Mouse (Mus musculus): ENCODE data around the gene Fgb. TPM values are rescaled to one million over a fixed set of nuclear protein-coding genes. Genes with fewer than 3 reads are reported as not detected.

Gene Fgb
- total RNA-seq (2022) = not detected

DNA sequence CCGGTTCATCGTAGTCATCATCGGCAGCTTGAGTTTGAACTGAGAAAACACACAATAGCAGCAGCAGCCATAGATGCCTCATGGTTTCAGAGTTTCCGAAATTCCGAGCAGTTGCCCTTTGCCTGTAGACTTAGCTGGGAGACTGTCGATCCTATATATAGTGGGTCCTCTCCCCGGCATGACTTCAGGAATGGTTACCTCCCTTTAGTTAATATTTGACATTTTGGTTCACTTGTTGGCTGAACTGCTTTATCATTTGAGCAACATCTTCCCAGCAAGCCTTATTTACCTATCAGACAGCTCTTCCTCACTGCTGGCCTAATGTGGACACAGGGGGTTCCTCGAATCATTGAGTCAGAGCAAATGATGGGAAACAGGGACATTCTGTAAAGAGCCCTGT, at the start of gene Fgb:
Fgb (minus strand) TSS at position 184 of the 400 bp plus-strand sequence.
- DNase-seq (ENCODE audit: low spot score in 2 of 2) = no peak

DNA sequence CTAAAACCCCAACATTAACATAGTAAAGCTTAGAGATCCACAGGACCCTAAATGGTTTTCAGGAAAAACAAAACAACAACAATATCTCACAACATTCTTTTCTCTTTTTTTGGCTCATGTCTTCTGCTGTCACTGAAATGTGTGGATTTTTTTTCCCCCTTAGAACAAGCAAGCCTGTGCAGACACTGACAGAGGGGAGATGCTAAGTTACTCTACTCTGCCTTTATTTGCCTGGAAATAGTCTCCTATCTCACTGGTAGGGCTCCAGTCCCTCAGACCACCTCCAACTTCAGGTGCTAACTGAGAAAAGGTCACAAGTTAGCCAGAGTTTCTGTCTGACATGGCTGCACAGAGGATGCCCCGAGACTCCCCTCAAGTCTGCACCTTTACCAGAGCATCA, 49.5 kb upstream of the Fgb start:
- no peak for DNase-seq (ENCODE audit: low spot score in 2 of 2)

DNA sequence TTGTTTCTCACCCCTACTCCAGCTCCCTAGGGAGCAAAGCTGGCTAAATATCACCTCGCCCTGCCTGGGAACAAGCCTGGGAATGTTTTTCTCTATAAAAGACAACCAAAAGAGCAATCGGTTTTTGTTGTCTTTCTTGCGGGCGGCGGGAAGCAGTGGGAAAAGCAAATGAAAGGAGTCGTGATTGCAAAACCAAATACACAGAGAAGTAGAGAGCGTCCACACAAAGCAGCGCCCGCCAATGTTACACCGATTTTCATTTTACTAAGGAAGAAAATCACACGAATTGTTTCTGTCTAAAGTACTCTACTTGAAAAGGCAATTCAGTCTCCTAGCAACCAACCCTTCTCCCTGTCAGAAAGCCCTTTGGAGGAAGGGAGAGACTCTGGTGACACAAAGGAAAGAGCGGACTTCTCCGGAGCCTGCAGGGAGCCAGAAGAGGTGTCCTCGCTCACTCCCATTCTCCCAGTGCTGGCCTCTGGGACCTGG, 48.9 kb upstream of the Fgb start:
- DNase-seq (ENCODE audit: low spot score in 2 of 2) = no peak

DNA sequence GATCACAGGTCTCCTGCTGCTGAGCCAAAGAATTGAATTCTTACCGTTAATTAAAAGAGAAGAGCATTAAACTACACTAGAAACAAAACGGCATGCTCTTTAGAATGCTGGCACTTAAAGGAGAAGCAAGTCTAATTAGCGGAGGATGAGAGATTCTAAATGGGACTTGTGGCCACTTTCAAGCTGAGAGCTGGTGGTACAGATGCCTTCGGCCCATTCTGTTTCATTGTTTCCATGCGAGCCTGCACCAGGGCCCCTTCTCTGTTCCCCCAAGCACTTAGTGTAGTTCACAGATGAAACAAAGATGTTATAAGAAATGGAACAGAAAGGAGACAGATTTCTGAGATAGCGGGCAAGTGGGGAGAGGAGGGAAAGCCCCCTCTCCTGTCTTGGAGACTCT, 47.9 kb upstream of the Fgb start:
- no peak for DNase-seq (ENCODE audit: low spot score in 2 of 2)

DNA sequence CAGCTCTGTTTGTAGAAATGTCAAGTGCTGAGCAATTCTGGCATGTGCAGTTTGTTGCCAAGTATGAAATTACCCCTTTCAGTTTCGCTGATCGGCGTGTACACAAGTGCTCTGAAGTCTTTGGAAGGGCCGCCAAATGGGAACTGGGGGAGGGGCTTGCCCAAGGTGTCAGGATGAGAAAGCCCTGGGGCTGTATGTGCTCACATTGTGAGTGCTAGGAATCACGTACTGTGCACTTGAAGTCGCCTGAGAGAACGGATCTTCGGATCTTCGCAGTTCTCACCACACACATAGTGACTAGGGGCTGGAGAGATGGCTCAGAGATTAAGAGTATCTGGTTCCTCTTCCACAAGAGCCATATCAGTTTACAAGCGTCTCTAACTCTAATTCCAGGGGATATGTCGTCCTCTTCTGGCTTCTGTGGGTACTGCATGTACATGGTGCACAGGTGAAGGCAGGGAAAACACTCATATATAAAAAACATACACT, 30.9 kb upstream of the Fgb start:
- peak in 1 of 2 experiments; percentile 29 for DNase-seq (ENCODE audit: low spot score in 2 of 2)

DNA sequence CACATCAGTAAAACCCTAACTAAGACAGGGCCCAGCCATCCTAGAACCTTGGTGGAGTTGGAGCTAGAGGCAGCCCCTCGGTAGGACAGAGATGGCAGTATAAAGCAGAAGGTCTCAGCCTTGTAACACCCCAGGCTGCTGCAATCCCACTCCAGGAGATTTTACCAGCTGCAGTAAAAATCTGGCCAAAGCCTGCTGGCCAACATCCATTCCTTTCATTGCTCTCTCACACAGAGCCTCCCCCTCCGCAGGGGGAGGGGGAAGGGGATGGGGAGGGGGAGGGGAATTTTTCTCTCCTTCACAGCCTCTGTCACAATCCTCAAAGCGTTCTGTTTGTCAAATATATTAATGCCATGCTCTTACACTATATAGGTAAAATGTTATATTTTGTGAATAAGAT, 26.9 kb upstream of the Fgb start:
- peak in 1 of 2 experiments; percentile 21 for DNase-seq (ENCODE audit: low spot score in 2 of 2)

DNA sequence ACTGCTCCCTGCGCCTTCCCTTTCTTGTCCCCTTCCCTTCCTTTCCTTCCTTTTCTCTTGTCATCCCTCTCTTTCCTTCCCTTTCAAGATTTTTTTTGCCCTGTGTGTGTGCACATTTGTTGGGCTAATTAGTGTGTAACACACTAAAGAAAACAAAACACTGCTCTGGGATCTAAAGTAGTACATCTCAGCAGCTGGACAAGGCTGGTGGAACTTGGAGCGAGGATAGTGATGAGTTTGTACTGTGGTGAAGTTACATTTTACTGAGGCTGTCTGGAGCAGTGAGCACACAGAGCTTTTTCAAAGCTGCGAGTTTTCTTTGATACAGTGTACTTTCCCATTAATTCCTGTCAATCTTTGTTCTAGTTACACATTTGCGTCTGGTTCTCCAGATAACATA, 20.6 kb upstream of the Fgb start:
- no peak for DNase-seq (ENCODE audit: low spot score in 2 of 2)

DNA sequence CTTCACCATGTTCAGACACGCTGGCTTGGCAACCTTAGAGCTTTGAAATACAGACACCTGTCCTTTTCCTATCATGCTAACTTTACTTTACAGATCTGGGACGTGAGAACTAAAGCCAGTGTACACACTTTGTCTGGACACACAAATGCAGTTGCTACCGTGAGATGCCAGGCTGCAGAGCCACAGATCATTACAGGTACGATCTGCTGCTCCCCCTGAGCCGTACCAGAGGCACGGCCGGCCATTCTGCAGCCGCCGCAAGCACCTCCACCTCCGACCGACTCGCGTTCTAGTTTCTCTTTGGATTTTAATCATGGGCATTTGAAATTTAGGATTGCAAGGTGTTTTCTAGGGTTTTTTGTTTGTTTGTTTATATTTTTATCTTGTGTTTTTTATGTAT, 19.2 kb upstream of the Fgb start:
- DNase-seq (ENCODE audit: low spot score in 2 of 2) = no peak

DNA sequence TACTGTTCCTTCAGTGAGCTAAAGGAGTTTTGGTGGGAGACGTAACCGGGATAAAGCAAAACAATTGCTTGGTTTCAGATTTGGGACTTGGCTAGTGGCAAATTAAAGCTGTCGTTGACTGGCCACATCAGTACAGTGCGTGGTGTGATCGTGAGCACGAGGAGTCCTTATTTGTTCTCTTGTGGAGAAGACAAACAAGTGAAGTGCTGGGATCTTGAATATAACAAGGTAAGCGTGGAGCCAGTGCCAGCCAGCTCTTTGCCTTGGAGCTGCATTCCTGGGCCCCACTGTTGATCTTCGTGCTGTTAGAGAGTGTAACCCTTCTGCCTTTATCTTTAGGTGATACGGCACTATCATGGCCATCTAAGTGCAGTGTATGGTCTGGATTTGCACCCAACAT, 18.3 kb upstream of the Fgb start:
- DNase-seq (ENCODE audit: low spot score in 2 of 2) = no peak

DNA sequence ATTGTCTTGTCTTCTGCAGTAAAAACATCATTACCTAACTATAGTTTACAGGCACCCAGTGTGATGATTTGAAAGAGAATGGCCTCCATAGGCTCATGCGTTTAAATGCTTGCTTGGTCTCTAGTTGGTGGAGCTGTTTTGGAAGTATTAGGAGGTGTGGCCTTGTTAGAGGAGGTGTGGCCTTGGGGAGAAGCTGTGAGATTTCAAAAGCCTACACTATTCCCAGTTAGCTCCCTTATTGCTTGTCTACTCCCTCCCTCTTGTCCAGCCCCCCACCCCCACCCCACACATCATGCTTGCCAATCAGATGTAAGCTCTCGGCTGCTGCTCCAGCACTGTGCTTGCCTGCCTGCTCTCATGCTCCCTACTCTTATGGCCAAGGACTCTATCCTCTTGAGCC, 7.4 kb upstream of the Fgb start:
- DNase-seq (ENCODE audit: low spot score in 2 of 2) = no peak

DNA sequence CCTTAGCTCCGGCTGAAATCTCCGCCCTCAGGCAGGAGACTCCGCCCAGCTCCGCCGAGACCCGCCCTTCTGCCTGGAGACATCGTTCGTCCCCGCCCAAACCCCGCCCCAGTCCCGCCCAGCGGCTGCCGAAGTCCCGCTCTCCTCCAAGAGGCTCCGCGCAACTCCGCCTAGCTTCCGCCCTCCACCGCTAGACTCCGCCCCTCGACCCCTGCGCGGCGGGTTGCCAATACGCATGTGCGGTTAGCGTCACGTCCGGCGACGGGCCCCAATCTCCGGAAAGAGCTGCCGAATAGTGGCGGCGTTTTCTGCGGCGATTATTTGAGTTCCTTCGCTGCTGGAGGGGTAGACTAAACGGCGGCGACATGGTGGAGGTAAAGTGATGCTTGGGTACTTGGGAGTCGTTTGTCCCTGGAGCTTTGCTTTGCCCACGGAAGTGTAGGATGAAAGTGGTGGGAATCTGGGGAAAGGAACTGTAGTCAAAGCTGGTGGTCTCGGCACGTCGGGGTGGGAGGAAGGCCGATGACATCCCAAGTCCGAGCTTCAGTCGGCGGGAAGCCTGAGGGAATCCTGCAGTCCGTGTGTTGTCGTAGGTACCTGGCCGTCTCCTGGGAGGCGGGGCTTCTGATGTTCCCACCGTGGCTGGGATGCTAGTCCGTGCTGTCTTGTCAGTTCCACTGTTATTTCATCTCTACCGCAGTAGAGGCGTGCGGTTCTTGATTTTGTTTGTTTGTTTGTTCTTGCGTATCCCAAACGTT, 5.8 kb upstream of the Fgb start, which contains the start of gene Plrg1:
Plrg1 (plus strand) TSS at position 242 of the 758 bp plus-strand sequence.
- peak; percentile 95 to 97 for DNase-seq (ENCODE audit: low spot score in 2 of 2)

DNA sequence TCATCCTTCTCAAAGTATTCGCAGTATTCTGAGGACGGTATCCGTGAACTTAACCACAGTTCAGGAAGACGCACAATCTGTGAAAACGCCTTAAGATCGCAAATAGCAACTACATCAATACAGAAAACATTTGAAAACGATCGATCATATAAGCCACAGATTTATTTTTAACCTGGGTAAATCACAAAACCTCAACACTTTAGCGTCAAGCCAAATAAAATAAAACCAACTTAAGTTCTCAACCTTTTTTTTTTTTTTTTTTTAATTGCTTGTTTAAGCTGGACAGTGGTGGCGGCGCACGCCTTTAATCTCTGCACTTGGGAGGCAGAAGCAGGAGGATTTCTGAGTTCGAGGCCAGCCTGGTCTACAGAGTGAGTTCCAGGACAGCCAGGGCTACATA, 5.1 kb upstream of the Fgb start:
- DNase-seq (ENCODE audit: low spot score in 2 of 2) = no peak

DNA sequence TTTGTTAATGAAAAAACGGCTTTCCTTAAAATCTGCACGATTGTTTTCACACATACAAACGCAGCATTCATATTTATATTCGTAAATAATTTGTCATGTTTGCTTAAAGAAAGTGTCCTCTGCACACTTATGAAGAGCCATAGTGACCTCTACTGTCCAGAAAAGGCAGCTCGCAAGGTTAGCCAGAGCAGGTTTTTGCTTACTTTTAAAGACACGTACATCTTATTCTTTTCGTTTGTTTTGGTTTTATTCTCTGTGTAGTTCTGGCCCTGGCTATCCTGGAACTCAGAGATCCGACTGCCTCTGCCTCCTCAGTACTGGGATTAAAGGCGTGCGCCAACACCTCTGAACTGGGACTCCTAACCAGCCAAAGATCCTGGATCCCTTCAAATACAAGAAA, 4.1 kb upstream of the Fgb start:
- DNase-seq (ENCODE audit: low spot score in 2 of 2) = no peak

DNA sequence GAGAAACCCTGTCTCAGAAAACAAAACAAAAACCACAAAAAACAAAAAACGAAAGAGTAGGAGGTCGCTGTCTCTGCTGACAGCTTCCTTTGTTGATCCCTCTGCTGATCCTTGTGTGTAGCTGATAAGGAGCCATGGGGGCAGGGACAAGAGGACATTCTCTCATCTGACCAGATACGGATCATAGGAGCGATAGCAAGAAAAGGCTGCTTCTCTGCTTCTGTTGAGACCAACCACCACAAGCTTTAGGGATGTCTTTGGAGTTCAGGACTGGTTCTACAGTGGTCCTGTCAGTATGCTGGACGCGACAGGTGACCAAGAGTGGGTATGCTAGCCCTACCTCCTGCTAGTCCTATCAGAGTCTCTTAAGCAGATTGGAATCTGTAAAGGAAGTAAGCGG, 3.5 kb upstream of the Fgb start:
- DNase-seq (ENCODE audit: low spot score in 2 of 2) = no peak

DNA sequence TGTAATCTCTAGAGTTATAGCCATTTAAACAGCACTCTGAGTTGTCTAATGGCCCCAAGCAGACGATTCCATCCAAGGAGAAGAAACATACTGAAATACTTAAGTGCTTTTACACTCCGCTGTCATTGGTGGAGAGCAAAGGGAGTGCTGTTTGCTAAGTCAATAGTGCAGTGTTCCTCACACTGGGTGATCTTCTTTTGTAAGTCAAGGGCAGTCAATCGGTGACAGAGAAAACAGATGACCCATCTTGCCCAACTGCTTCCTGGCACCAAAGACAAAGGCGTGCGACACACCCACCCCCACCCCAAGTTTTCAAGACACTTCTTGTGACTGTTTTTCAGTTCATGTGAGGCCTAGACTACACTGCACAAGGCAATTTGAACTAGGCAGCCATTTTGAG, 2.4 kb upstream of the Fgb start:
- DNase-seq (ENCODE audit: low spot score in 2 of 2) = no peak

DNA sequence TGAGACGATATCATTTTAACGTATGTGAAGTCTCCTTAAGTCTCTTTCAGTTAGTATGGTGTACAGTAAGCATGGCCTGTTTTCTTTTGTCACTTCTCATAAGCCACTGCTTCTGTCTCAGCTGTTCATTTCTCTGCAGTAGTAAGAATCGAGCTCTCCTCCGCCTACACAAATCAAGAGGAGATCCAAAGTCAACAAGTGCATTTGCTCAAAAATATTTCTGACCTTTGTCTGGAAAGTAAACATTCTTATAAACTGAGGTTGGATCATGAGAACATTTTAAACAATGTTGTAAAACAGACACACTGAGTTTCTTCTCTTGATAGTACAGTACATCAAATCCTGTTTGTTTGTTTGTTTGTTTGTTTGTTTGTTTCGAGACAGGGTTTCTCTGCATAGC, 998 bp upstream of the Fgb start:
- no peak for DNase-seq (ENCODE audit: low spot score in 2 of 2)

DNA sequence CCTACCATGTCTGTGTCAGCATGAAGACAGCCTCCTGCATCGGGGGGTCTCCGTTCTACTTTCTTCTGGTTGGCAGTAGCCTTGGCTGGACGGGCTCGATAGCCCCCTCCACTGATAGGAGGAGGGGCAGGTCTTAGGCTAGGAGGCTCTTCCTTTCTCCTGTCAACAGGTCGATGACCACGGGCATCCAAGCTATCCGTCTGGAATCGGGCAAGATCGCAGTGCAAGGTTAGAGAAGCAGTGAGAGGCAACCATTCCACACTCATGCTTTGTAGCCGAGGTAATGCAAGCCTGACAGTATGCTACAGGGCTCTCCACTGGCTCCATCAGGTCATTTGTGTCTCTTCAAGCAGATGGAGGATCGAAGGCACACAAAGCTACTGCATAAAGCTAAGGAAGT, 3.0 kb downstream of the Fgb start:
- DNase-seq (ENCODE audit: low spot score in 2 of 2) = no peak

DNA sequence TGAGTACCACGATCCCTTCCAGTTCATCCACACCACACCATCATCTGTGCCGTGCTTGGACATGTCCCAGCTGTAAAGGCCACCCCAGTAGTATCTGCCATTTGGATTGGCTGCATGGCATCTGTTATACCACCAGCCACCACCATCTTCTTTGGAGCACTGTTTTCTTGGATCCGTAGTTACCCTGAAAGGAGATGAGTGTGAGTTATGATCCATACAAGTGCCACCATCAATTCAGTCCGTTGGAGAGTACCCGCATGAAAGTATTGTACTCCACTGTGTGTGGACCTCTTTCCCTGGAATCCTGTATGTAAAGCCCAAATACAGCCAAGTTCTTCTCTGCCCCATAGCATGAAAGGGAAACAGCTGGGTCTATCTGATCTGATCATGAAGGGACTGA, 7.2 kb downstream of the Fgb start:
- DNase-seq (ENCODE audit: low spot score in 2 of 2) = no peak

DNA sequence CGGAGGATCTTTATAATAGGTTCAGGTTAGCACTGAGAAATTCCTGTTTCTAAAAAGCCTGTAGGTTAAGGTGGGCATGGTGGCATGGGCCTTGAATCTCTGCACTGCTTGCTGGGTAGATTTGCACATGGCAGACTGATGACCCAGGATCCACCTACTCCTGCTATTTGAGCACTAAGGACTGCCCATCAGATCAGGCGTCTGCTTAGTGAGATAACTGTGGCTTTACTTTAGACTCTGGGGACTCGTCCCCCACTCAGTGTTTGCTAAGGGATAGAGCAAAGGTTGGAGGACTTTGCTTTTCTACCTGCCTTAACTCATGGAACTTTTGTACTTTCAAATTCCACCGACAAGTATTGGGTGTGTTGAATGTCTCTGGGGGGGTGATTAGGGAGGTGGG, 10.0 kb downstream of the Fgb start:
- DNase-seq (ENCODE audit: low spot score in 2 of 2) = no peak

DNA sequence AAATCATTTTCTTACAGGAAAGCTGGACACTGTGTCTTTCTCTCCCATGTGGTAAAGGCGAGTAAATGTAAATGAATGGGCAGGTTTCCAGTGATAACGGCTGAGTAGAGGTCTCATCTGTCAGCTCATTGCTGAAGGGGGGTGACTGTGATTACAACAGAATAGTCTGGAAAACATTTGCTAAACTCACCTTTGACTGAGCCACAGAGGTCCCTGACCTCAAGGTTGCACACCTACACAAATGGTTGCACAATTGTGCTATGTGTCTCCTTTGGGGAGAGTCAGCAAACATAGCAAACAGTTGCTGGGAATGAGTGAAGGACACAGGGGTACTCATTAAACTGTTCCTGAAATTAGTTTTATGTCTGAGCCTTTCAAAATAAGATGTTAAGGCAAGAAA, 10.8 kb downstream of the Fgb start:
- no peak for DNase-seq (ENCODE audit: low spot score in 2 of 2)

DNA sequence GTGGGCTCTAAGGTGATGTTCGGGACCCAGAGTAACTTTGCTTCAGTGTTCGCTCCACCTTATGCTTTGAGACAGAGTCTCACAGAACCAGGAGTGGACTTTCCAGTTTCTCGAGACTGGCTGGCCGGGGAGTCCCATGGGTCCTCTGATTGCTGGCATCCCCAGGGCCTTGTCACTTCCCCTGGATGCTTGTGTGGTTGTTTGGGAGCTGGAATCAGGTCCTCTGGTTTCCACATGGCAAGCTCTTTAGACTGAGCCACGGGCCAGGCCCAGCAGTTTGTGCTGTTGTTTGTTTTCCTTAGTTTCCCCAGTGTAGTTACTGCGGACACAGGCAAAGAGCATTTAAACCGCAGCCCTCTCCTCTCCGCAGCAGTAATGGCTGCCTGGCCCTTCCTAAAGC, 15.9 kb downstream of the Fgb start:
- DNase-seq (ENCODE audit: low spot score in 2 of 2) = no peak

DNA sequence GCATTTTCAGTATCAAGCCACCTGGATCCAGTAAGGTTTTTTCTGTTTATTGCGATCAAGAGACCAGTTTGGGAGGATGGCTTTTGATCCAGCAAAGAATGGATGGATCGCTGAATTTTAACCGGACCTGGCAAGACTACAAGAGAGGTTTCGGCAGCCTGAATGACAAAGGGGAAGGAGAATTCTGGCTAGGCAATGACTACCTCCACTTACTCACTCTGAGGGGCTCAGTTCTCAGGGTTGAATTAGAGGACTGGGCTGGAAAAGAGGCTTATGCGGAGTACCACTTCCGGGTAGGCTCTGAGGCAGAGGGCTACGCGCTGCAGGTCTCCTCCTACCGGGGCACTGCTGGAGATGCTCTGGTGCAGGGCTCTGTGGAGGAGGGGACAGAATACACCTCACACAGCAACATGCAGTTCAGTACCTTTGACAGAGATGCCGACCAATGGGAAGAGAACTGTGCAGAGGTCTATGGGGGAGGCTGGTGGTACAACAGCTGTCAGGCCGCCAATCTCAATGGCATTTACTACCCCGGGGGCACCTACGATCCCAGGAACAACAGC, 16.8 kb downstream of the Fgb start:
- no peak for DNase-seq (ENCODE audit: low spot score in 2 of 2)

DNA sequence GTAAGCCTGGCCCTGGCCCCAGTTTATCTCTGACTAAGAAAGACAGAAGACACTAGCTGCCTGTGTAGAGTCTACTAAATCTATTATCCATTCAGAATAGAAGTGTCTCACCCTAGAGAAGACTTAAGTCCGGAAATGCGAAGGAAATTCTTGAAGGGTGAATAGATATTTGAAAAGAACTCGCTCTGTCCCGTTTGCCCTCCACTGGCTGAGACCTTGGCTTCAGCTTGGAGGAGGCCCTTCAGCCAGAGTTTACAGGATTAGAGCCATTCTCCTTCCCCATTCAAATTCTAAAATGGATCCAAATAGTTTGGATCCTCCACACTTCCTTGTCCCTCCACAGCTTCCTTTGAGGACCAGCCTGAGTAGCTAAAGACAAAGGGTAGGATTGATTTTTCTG, 19.3 kb downstream of the Fgb start:
- DNase-seq (ENCODE audit: low spot score in 2 of 2) = no peak

Measured in left cerebral cortex, adult 8-10 months (tissue).